Comparison of ENCODE assay signal across 31 mouse cellular contexts in genomic region chr6:136942280-136942679, GRCm38 (mm10). TPM values are rescaled to one million over a fixed set of nuclear protein-coding genes. Genes with fewer than 3 reads are reported as not detected.
A peak's percentile ranks its signal among the peaks of the same experiment; 100 is the strongest.
DNase-seq lines count a peak whose midpoint lies in the region; ATAC-seq and TF ChIP-seq lines count a peak whose summit lies in the region.
"Had no signal": no experiment of that assay in that cellular context is flagged by ENCODE, and none has a peak within 500 bp of the region (broad histone marks: within the 10 kb centered on the region; RNA-seq: fewer than 3 reads in every experiment).

No protein-coding gene starts in this region.

- ATAC-seq in forebrain, postnatal 0 days, result peak; percentile 65
- no peak for ATAC-seq in forebrain, embryonic 13.5 days
- ATAC-seq in intestine, embryonic 16.5 days, result no peak
- ATAC-seq: hindbrain, embryonic 16.5 days had no signal

- H3K4me3 ChIP-seq in forebrain, postnatal 0 days (ENCODE audit: low read depth, low read length), result no peak overlapping the region
- H3K4me3 ChIP-seq in forebrain, embryonic 13.5 days, result no peak overlapping the region
- no peak overlapping the region for H3K4me3 ChIP-seq in intestine, embryonic 16.5 days (ENCODE audit: low read length)
- H3K4me3 ChIP-seq: embryonic facial prominence, embryonic 12.5 days; forebrain, embryonic 10.5 days; lung, embryonic 15.5 days; neural tube, embryonic 15.5 days had no signal

- H3K9ac ChIP-seq in forebrain, postnatal 0 days, result no peak overlapping the region
- H3K9ac ChIP-seq in forebrain, embryonic 13.5 days, result no peak overlapping the region
- no peak overlapping the region for H3K9ac ChIP-seq in intestine, embryonic 16.5 days (ENCODE audit: low read depth, low read length)
- H3K9ac ChIP-seq: embryonic facial prominence, embryonic 12.5 days; heart, embryonic 15.5 days; limb, embryonic 13.5 days; lung, embryonic 15.5 days; neural tube, embryonic 15.5 days had no signal

- no peak overlapping the region for H3K4me2 ChIP-seq in forebrain, postnatal 0 days (ENCODE audit: low read depth)
- H3K4me2 ChIP-seq in forebrain, embryonic 13.5 days, result no peak overlapping the region
- H3K4me2 ChIP-seq in intestine, embryonic 16.5 days (ENCODE audit: low read depth, low read length), result no peak overlapping the region
- H3K4me2 ChIP-seq: neural tube, embryonic 15.5 days had no signal

- 48% methylated on average over 9 of the region's 9 CpGs for WGBS in forebrain, postnatal 0 days
- 76% methylated on average over 9 of the region's 9 CpGs for WGBS in forebrain, embryonic 13.5 days
- 85% methylated on average over 9 of the region's 9 CpGs for WGBS in intestine, embryonic 16.5 days

- H3K36me3 ChIP-seq in forebrain, postnatal 0 days (ENCODE audit: insufficient read depth), result no peaks in the 10 kb centered on the region
- H3K36me3 ChIP-seq in forebrain, embryonic 13.5 days (ENCODE audit: poor library complexity, severe bottlenecking), result no peaks in the 10 kb centered on the region
- H3K36me3 ChIP-seq in intestine, embryonic 16.5 days (ENCODE audit: control insufficient read depth, insufficient read depth, low read length), result no peaks in the 10 kb centered on the region
- H3K36me3 ChIP-seq: embryonic facial prominence, embryonic 12.5 days; forebrain, embryonic 10.5 days; heart, embryonic 10.5 days; heart, embryonic 15.5 days; limb, embryonic 13.5 days; lung, embryonic 15.5 days; neural tube, embryonic 15.5 days had no signal

- no peak for TF ChIP-seq CTCF in forebrain, postnatal 0 days (IDR thresholded peaks at IDR 0.05; ENCODE audit: low read depth)

- H3K9me3 ChIP-seq in forebrain, postnatal 0 days (ENCODE audit: low read length), result no peaks in the 10 kb centered on the region
- no peaks in the 10 kb centered on the region for H3K9me3 ChIP-seq in forebrain, embryonic 13.5 days (replicated peaks)
- H3K9me3 ChIP-seq in intestine, embryonic 16.5 days (ENCODE audit: control insufficient read depth, low read length), result no peaks in the 10 kb centered on the region
- H3K9me3 ChIP-seq: embryonic facial prominence, embryonic 12.5 days; forebrain, embryonic 10.5 days; heart, embryonic 10.5 days; heart, embryonic 15.5 days; limb, embryonic 13.5 days; lung, embryonic 15.5 days; neural tube, embryonic 15.5 days had no signal

- H3K4me1 ChIP-seq in forebrain, postnatal 0 days (ENCODE audit: insufficient read depth), result 0 out of 2 replicates have a peak, but pooled peaks cover 7% of the 10 kb centered on the region
- peaks cover 6% of the 10 kb centered on the region; the same call in 1 of the 2 replicates for H3K4me1 ChIP-seq in forebrain, embryonic 13.5 days
- H3K4me1 ChIP-seq in intestine, embryonic 16.5 days (ENCODE audit: control insufficient read depth, insufficient read depth, low read length), result peaks cover 10% of the 10 kb centered on the region

- intact Hi-C loops in left cerebral cortex, postnatal 14 days (cut with DNase I), result no loop called here

- no peaks in the 10 kb centered on the region for H3K27me3 ChIP-seq in forebrain, postnatal 0 days (ENCODE audit: insufficient read depth, low read length)
- no peaks in the 10 kb centered on the region for H3K27me3 ChIP-seq in forebrain, embryonic 13.5 days
- no peaks in the 10 kb centered on the region for H3K27me3 ChIP-seq in intestine, embryonic 16.5 days (replicated peaks; ENCODE audit: control insufficient read depth, insufficient read depth, low read length)
- H3K27me3 ChIP-seq: embryonic facial prominence, embryonic 12.5 days; heart, embryonic 15.5 days; limb, embryonic 13.5 days; lung, embryonic 15.5 days; neural tube, embryonic 15.5 days had no signal

- peak overlapping the region; percentile 69; the same call in 1 of the 2 replicates for H3K27ac ChIP-seq in forebrain, postnatal 0 days (ENCODE audit: low read depth, low read length)
- no peak overlapping the region for H3K27ac ChIP-seq in forebrain, embryonic 13.5 days
- H3K27ac ChIP-seq in intestine, embryonic 16.5 days (ENCODE audit: low read length), result no peak overlapping the region

- peak; percentile 55 for DNase-seq in forebrain, postnatal 0 days
- DNase-seq in left cerebral cortex, postnatal 14 days (ENCODE audit: low spot score in 2 of 2), result peak; percentile 30 to 43
- no peak for DNase-seq in left cerebral cortex, adult 8-10 months (ENCODE audit: low spot score in 2 of 2)
- peak; percentile 34 for DNase-seq in A20 (ENCODE audit: low read depth, low spot score)
- DNase-seq in brain, adult 2 months (ENCODE audit: low read depth, low spot score), result peak; percentile 49
- DNase-seq: adrenal gland, adult 2 months; adrenal gland, postnatal 36 days; cerebellum, adult 11 months; cerebellum, adult 9-10 months; cerebellum, postnatal 36 days; kidney, postnatal 36 days; midbrain, embryonic 14.5 days had no signal

RNA-seq across cellular contexts. Expression of gene Arhgdib, which starts 0.6 kb away (rescaled TPM):
- total RNA-seq in forebrain, postnatal 0 days (2014; rRNA removed), result 14.9 and 23.0 TPM in 2 replicates
- polyA plus RNA-seq in forebrain, postnatal 0 days (2015; fragmentation: Nextera tagmentation; extraction: Ambion mirVana), result 29.3 and 37.5 TPM in 2 replicates
- polyA plus RNA-seq in forebrain, embryonic 13.5 days (2015; fragmentation: Nextera tagmentation; extraction: Ambion mirVana), result 11.0 and 11.5 TPM in 2 replicates
- total RNA-seq in left cerebral cortex, postnatal 14 days (2021), result 10 to 100 TPM; 16.6 to 17.0 TPM
- total RNA-seq in left cerebral cortex, adult 8-10 months (2022), result 10 to 100 TPM; 16.0 to 24.1 (median 19.6) TPM
- polyA plus RNA-seq in intestine, embryonic 16.5 days (2015; fragmentation: Nextera tagmentation; extraction: Ambion mirVana), result 42.1 and 44.0 TPM in 2 replicates

RNA-seq across cellular contexts. Expression of gene Pde6h, which starts 18.6 kb away (rescaled TPM):
- 0.05 and 0.31 TPM in 2 replicates for total RNA-seq in forebrain, postnatal 0 days (2014; rRNA removed)
- polyA plus RNA-seq in forebrain, postnatal 0 days (2015; fragmentation: Nextera tagmentation; extraction: Ambion mirVana), result 0.34 TPM in 1 of 2 replicates, not detected in the other
- polyA plus RNA-seq in forebrain, embryonic 13.5 days (2015; fragmentation: Nextera tagmentation; extraction: Ambion mirVana), result 0.03 TPM in 1 of 2 replicates, not detected in the other
- total RNA-seq in left cerebral cortex, postnatal 14 days (2021), result 1 to 10 TPM; 1.3 to 1.6 TPM
- total RNA-seq in left cerebral cortex, adult 8-10 months (2022), result 1 to 10 TPM in 2 of 4 experiments, under 1 TPM in 2; 0.44 to 3.0 (median 1.1) TPM
- 0.40 TPM in 1 of 2 replicates, not detected in the other for polyA plus RNA-seq in intestine, embryonic 16.5 days (2015; fragmentation: Nextera tagmentation; extraction: Ambion mirVana)
- total RNA-seq: adrenal gland, postnatal 36 days; gastrocnemius, adult 18-20 months; gastrocnemius, postnatal 4 days; heart, postnatal 25 days had no signal
- polyA plus RNA-seq: adrenal gland, adult 2 months; embryonic facial prominence, embryonic 12.5 days; forebrain, embryonic 10.5 days; heart, embryonic 10.5 days; hindbrain, embryonic 11.5 days; intestine, embryonic 14.5 days; liver, embryonic 11.5 days; liver, embryonic 16.5 days; midbrain, embryonic 14.5 days had no signal

RNA-seq across cellular contexts. Expression of gene Erp27, which starts 20.3 kb away (rescaled TPM):
- 0.19 and 0.77 TPM in 2 replicates for total RNA-seq in forebrain, postnatal 0 days (2014; rRNA removed)
- polyA plus RNA-seq in forebrain, postnatal 0 days (2015; fragmentation: Nextera tagmentation; extraction: Ambion mirVana), result 0.79 and 0.92 TPM in 2 replicates
- 0.22 TPM in 1 of 2 replicates, not detected in the other for polyA plus RNA-seq in forebrain, embryonic 13.5 days (2015; fragmentation: Nextera tagmentation; extraction: Ambion mirVana)
- under 1 TPM; 0.34 to 0.81 TPM for total RNA-seq in left cerebral cortex, postnatal 14 days (2021)
- not detected for total RNA-seq in left cerebral cortex, adult 8-10 months (2022)
- polyA plus RNA-seq in intestine, embryonic 16.5 days (2015; fragmentation: Nextera tagmentation; extraction: Ambion mirVana), result 23.9 and 28.7 TPM in 2 replicates
- total RNA-seq: adrenal gland, adult 2 months; gastrocnemius, adult 18-20 months; gastrocnemius, postnatal 4 days; heart, postnatal 25 days; left cerebral cortex, postnatal 36 days had no signal
- polyA plus RNA-seq: adrenal gland, adult 2 months; forebrain, embryonic 10.5 days; kidney, adult 2 months; midbrain, embryonic 14.5 days; neural tube, embryonic 15.5 days had no signal

Comparison
In these comparisons a context has a peak if more than half of its experiments do, and no peak if none do; other contexts are left out.
1. DNase-seq: peak in forebrain, postnatal 0 days (single experiment), left cerebral cortex, postnatal 14 days (2 of 2), A20 (single experiment) and brain, adult 2 months (single experiment); none in left cerebral cortex, adult 8-10 months (0 of 2).